Mouse (Mus musculus) ES-E14 (cell line): Measurements from ENCODE around the gene Ephx1. TPM values are rescaled to one million over a fixed set of nuclear protein-coding genes. Genes with fewer than 3 reads are reported as not detected.
A peak's percentile ranks its signal among the peaks of the same experiment; 100 is the strongest.

Experiments
- DNase-seq: peaks from one replicate; pipeline ENCODE4 v3.0.0-alpha.2; 2013; ENCODE audit warnings: low read depth, low spot score
- H3K27ac ChIP-seq: 2 replicates; pipeline ENCODE4 v1.5.1; 2012; ENCODE audit warnings: low read depth, mild to moderate bottlenecking, low read length, moderate library complexity, mixed read lengths; ENCODE audit not compliant: poor library complexity, insufficient read depth, severe bottlenecking
- H3K36me3 ChIP-seq: 2 replicates; pipeline ENCODE4 v1.6.1; 2012; ENCODE audit warnings: mild to moderate bottlenecking, low read length, moderate library complexity, mixed read lengths; ENCODE audit not compliant: control insufficient read depth, poor library complexity, insufficient read depth, severe bottlenecking
- H3K4me1 ChIP-seq, 2 experiments: fragments of 150-350 bp in 1 of 2; sonication (generic) in 1 of 2; 2 replicates each; pipeline ENCODE4 v1.6.1; 2012; ENCODE audit warnings: low read length in 2 of 2, mild to moderate bottlenecking in 1 of 2, mixed read lengths in 1 of 2; ENCODE audit not compliant: control insufficient read depth in 2 of 2, insufficient read depth in 2 of 2, poor library complexity in 1 of 2
- H3K4me3 ChIP-seq, 2 experiments: fragments of 150-350 bp in 1 of 2; sonication (generic) in 1 of 2; 2 replicates each; pipeline ENCODE4 v1.5.1; 2012; ENCODE audit warnings: low read length in 2 of 2, low read depth in 1 of 2, mild to moderate bottlenecking in 1 of 2, mixed read lengths in 1 of 2; ENCODE audit not compliant: insufficient read depth in 1 of 2, poor library complexity in 1 of 2, severe bottlenecking in 1 of 2
- H3K9ac ChIP-seq: 2 replicates; pipeline ENCODE4 v1.6.1; 2012; ENCODE audit warnings: low read depth, mild to moderate bottlenecking, low read length, mixed read lengths; ENCODE audit not compliant: poor library complexity, insufficient read depth, severe bottlenecking
- H3K9me3 ChIP-seq: fragments of 150-350 bp; sonication (generic); 2 replicates; pipeline ENCODE4 v1.6.1; 2012; ENCODE audit warnings: low read depth, mild to moderate bottlenecking, low read length; ENCODE audit not compliant: control insufficient read depth, insufficient read depth
- CHD2 ChIP-seq: IDR thresholded peaks from 2 replicates; pipeline ENCODE4 v1.6.1; 2014; ENCODE audit warnings: mild to moderate bottlenecking, low read depth, low read length, inconsistent platforms
- HCFC1 ChIP-seq: IDR thresholded peaks from 2 replicates; pipeline ENCODE4 v1.6.1; 2012; ENCODE audit warnings: low read length, inconsistent platforms, borderline replicate concordance; ENCODE audit not compliant: insufficient read depth
- MAFK ChIP-seq: IDR thresholded peaks from 2 replicates; pipeline ENCODE4 v1.6.1; 2014; ENCODE audit warnings: mild to moderate bottlenecking, low read depth, low read length, inconsistent platforms; ENCODE audit not compliant: insufficient read depth
- ZC3H11A ChIP-seq: IDR thresholded peaks from 2 replicates; pipeline ENCODE4 v1.6.1; 2012; ENCODE audit warnings: low read depth, mild to moderate bottlenecking, inconsistent platforms, low read length, borderline replicate concordance
- ZNF384 ChIP-seq: IDR thresholded peaks from 2 replicates; pipeline ENCODE4 v1.6.1; 2012; ENCODE audit warnings: low read depth, low read length, inconsistent platforms
- in situ Hi-C, 2 experiments: fragments of 600-800 bp; cut with MboI; formaldehyde crosslinking; loops; one replicate each; pipeline ENCODE4 v1.15.1; 2025; ENCODE audit warnings: low sequenced_read_pairs in 2 of 2, inconsistent platforms in 1 of 2; ENCODE audit not compliant: unreplicated experiment in 2 of 2
- total RNA-seq: library from RNA; depleted of rRNA; stranded (reverse); fragments of 300-350 nt; gene quantifications from 2 replicates; pipeline ENCODE4 v1.2.3, GENCODE M21; 2012

Gene Ephx1
- total RNA-seq, 1 experiment: 12.5 TPM

- no peaks in the 10 kb centered on the region for H3K9me3 ChIP-seq
- no peaks in the 10 kb centered on the region for H3K36me3 ChIP-seq
- TF ChIP-seq HCFC1 (no peak), ZNF384 (no peak), ZC3H11A (no peak), MAFK (no peak), CHD2 (no peak)
- in situ Hi-C loops: no loop called here
- no peak overlapping the region for H3K27ac ChIP-seq
- H3K4me1 ChIP-seq: no peaks in the 10 kb centered on the region
- H3K9ac ChIP-seq: no peak overlapping the region
- no peak overlapping the region for H3K4me3 ChIP-seq
- DNase-seq: no peak
Measured at GRCm38 (mm10) chr1:181049328-181049842, 28.7 kb upstream of the Ephx1 start.

- Histone ChIP-seq H3K4me1 (no peaks in the 10 kb centered on the region), H3K27ac (no peak overlapping the region), H3K4me3 (no peak overlapping the region), H3K9ac (no peak overlapping the region), H3K9me3 (no peaks in the 10 kb centered on the region), H3K36me3 (no peaks in the 10 kb centered on the region)
- no peak for DNase-seq
- TF ChIP-seq CHD2: no peak
- no peak for TF ChIP-seq HCFC1
- no peak for TF ChIP-seq MAFK
- no peak for TF ChIP-seq ZNF384
- no peak for TF ChIP-seq ZC3H11A
- in situ Hi-C loops: no loop called here
Measured at GRCm38 (mm10) chr1:181047520-181047919, 26.8 kb upstream of the Ephx1 start.

DNA sequence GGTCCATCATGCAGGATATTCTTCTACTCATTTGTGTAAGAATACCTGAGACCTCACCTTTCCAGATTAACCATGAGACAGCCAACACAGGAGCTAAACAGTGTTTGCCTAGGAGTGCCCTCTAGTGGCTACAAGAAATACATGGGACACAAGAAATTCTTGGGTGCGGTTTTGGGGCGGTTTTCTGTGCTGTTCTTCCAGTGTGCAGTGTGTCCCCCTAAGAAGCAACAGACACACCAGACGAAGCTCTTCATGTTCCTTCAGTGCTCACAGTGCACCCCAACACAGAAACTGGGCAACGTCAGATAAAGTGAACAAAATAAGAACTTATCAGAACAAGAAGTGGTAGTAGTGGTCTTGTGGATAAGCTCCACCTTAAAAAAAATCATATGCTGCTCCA, 18.9 kb upstream of the Ephx1 start:
- DNase-seq: peak; percentile 51
- H3K9ac ChIP-seq: no peak overlapping the region
- in situ Hi-C loops: no loop called here
- no peak overlapping the region for H3K4me3 ChIP-seq
- H3K27ac ChIP-seq: no peak overlapping the region
- H3K4me1 ChIP-seq: peaks cover 0 to 3% of the 10 kb centered on the region in 2 experiments; a peak in 1 of 4 replicates
- TF ChIP-seq ZC3H11A (no peak), MAFK (no peak), CHD2 (no peak), HCFC1 (no peak), ZNF384 (no peak)
- H3K9me3 ChIP-seq: no peaks in the 10 kb centered on the region
- no peaks in the 10 kb centered on the region for H3K36me3 ChIP-seq

DNA sequence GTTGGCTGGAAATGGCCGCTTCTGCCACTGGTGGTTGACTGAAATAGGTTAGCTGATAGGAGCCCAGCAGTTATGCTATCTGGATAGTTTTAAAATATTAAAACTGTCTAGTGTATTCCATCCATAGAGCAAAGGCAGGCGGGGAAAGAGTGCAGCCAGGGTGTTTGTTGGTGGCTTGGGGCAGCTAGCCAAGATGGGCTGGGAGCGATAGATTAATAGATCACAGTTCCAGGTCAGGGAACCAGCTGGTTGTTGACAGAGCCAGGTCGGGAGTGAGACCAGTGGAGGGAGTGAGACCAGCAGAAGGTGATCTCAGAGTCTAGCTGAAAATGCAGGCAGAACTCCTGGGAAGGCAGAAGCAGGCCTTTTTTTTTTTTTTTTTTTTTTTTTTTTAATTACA, 16.9 kb upstream of the Ephx1 start:
- Histone ChIP-seq H3K4me1 (peaks cover 0 to 3% of the 10 kb centered on the region in 2 experiments; a peak in 1 of 4 replicates), H3K4me3 (no peak overlapping the region), H3K27ac (no peak overlapping the region), H3K9me3 (no peaks in the 10 kb centered on the region), H3K9ac (no peak overlapping the region), H3K36me3 (no peaks in the 10 kb centered on the region)
- in situ Hi-C loops: no loop called here
- DNase-seq: no peak
- no peak for TF ChIP-seq CHD2
- TF ChIP-seq HCFC1: no peak
- no peak for TF ChIP-seq MAFK
- no peak for TF ChIP-seq ZNF384
- TF ChIP-seq ZC3H11A: no peak
